Mouse (Mus musculus): Measurements from ENCODE around the gene 4921539E11Rik. TPM values are rescaled to one million over a fixed set of nuclear protein-coding genes. Genes with fewer than 3 reads are reported as not detected.

The 4921539E11Rik gene
- total RNA-seq (2021) (not detected), polyA plus RNA-seq (2012; rRNA removed) (not detected in 2 replicates)
- long read RNA-seq, partial matches to known transcripts, result 0 of 1 reads
- long read RNA-seq, other reads (novel, unspliced or antisense), result 1 of 1 reads

DNA sequence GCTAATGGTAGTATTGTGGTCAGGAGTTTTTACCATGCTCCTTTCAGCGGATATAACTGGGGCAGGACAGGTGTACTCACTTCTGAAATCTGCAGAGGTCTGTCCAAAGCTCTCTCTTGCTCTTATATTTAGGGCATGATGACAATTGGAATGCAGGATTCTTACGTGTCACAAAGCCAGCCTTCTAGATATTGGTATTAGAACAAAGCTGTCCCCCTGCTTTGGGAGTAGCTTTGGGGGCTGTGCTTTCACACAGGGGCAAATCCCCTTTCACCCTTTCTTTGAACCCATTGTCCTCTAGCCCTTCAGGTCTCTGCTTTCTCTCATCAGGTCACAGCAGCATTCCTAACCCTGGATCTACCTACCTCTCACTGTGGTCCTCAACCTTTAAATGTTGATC is at the start of gene 4921539E11Rik:
Gene 4921539E11Rik (minus strand): TSS at position 101 of the 400 bp plus-strand sequence.
- WGBS, result 56% methylated on average over 2 of the region's 2 CpGs
- intact Hi-C loops (cut with DNase I), result no loop called here
- no peak for DNase-seq

DNA sequence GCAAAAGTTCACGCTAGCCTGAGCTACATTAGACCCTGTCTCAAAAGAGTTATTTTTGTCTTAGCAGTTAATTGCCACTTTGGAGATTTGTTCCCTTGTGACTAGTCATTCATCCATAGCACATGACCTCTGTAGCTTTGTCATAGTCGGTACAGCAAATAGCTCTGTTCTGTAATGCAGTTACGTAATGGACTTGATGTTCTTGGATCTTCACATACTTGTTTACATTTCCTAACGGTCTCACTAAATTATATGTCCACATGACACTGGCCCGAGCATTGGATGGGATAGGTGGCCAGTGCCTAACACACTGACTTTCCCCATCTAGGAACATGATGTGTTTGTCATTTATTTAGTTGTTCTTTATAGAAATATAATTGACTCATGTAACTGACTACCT is 44.5 kb upstream of the 4921539E11Rik start:
- Histone ChIP-seq H3K4me1 (ENCODE audit: control insufficient read depth, insufficient read depth, low read length) (no peaks in the 10 kb centered on the region), H3K9ac (ENCODE audit: low read depth, low read length) (no peak overlapping the region), H3K4me3 (no peak overlapping the region), H3K36me3 (ENCODE audit: control insufficient read depth, insufficient read depth, low read length) (peaks cover 1% of the 10 kb centered on the region; the same call in 1 of the 2 replicates), H3K27ac (no peak overlapping the region), H3K79me2 (replicated peaks; ENCODE audit: control insufficient read depth, insufficient read depth, low read length) (no peaks in the 10 kb centered on the region), H3K27me3 (ENCODE audit: control insufficient read depth, insufficient read depth, low read length) (no peaks in the 10 kb centered on the region)
- intact Hi-C loops (cut with DNase I), result no loop called here
- DNase-seq, result no peak
- TF ChIP-seq EP300 (IDR thresholded peaks at IDR 0.05; ENCODE audit: insufficient read depth, low read depth, low read length), result no peak
- TF ChIP-seq CTCF (IDR thresholded peaks at IDR 0.05), result no peak
- no peak for TF ChIP-seq POLR2A (IDR thresholded peaks at IDR 0.05; ENCODE audit: insufficient read depth, low read depth, low read length)
- 85% methylated on average over 5 of the region's 5 CpGs for WGBS

More for the DNA sequence above, at the start of gene 4921539E11Rik:
- TF ChIP-seq POLR2A (IDR thresholded peaks at IDR 0.05; ENCODE audit: insufficient read depth, low read depth, low read length), result no peak
- TF ChIP-seq EP300 (IDR thresholded peaks at IDR 0.05; ENCODE audit: insufficient read depth, low read depth, low read length), result no peak
- H3K27me3 ChIP-seq (ENCODE audit: control insufficient read depth, insufficient read depth, low read length), result no peaks in the 10 kb centered on the region
- H3K36me3 ChIP-seq (ENCODE audit: control insufficient read depth, insufficient read depth, low read length), result no peaks in the 10 kb centered on the region
- no peak within 1 kb of the TSS for H3K27ac ChIP-seq
- no peaks in the 10 kb centered on the region for H3K4me1 ChIP-seq (ENCODE audit: control insufficient read depth, insufficient read depth, low read length)
- no peaks in the 10 kb centered on the region for H3K79me2 ChIP-seq (replicated peaks; ENCODE audit: control insufficient read depth, insufficient read depth, low read length)
- no peak within 1 kb of the TSS for H3K4me3 ChIP-seq
- H3K9ac ChIP-seq (ENCODE audit: low read depth, low read length), result no peak within 1 kb of the TSS

DNA sequence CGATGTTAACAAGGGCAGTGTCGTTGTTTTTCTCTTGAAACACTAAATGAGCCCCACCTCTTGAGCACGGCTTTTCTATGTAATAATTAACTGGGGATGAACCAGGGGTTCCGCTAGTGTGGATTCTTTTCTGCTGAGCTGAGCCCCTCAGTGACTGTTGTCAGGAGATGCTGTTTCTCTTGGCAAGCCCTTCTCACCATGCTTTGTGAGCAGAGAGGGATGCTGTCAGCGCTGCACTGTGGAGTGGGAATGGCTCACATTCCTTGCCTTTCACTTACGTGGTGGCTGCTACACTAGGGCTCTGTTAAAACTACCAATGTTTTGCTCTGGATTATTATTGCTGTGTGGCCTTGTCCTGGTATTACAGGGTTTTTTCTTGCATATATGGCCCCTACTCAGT is 38.7 kb upstream of the 4921539E11Rik start:
- no peak for DNase-seq
- Histone ChIP-seq H3K27me3 (ENCODE audit: control insufficient read depth, insufficient read depth, low read length) (no peaks in the 10 kb centered on the region), H3K79me2 (replicated peaks; ENCODE audit: control insufficient read depth, insufficient read depth, low read length) (no peaks in the 10 kb centered on the region), H3K9ac (ENCODE audit: low read depth, low read length) (no peak overlapping the region), H3K4me3 (no peak overlapping the region), H3K27ac (no peak overlapping the region), H3K4me1 (ENCODE audit: control insufficient read depth, insufficient read depth, low read length) (no peaks in the 10 kb centered on the region), H3K36me3 (ENCODE audit: control insufficient read depth, insufficient read depth, low read length) (peaks cover 1% of the 10 kb centered on the region)
- 69% methylated on average over 6 of the region's 6 CpGs for WGBS
- no peak for TF ChIP-seq CTCF (IDR thresholded peaks at IDR 0.05)
- no peak for TF ChIP-seq EP300 (IDR thresholded peaks at IDR 0.05; ENCODE audit: insufficient read depth, low read depth, low read length)
- no peak for TF ChIP-seq POLR2A (IDR thresholded peaks at IDR 0.05; ENCODE audit: insufficient read depth, low read depth, low read length)
- intact Hi-C loops (cut with DNase I), result no loop called here

DNA sequence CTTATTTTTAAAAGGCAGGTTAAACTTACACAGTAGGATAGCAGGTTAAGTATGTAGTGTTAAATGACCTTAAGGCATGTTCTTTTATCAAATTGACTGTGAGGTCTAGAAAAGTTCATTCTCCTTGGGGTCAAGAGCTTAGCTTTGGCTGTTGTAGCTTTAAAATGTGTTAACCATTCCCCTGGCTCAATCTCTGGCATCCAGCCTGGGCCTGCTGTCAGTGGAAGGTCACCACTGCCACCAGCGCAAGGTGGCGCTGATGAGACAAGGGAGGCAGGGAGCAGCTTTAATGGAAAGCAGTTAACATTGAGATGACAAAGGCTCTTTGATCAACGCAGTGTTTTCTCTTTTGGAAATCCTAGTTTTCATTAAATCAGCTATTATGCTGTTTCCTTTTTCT is 36.3 kb upstream of the 4921539E11Rik start:
- no peak overlapping the region for H3K4me3 ChIP-seq
- H3K4me1 ChIP-seq (ENCODE audit: control insufficient read depth, insufficient read depth, low read length), result no peaks in the 10 kb centered on the region
- no peak for TF ChIP-seq POLR2A (IDR thresholded peaks at IDR 0.05; ENCODE audit: insufficient read depth, low read depth, low read length)
- TF ChIP-seq CTCF (IDR thresholded peaks at IDR 0.05), result peak; percentile 78
- WGBS, result 51% methylated on average over 3 of the region's 3 CpGs
- peak; percentile 56 to 74 for DNase-seq
- intact Hi-C loops (cut with DNase I), result no loop called here
- no peaks in the 10 kb centered on the region for H3K27me3 ChIP-seq (ENCODE audit: control insufficient read depth, insufficient read depth, low read length)
- H3K27ac ChIP-seq, result no peak overlapping the region
- peaks cover 4% of the 10 kb centered on the region for H3K36me3 ChIP-seq (ENCODE audit: control insufficient read depth, insufficient read depth, low read length)
- no peak overlapping the region for H3K9ac ChIP-seq (ENCODE audit: low read depth, low read length)
- no peaks in the 10 kb centered on the region for H3K79me2 ChIP-seq (replicated peaks; ENCODE audit: control insufficient read depth, insufficient read depth, low read length)

DNA sequence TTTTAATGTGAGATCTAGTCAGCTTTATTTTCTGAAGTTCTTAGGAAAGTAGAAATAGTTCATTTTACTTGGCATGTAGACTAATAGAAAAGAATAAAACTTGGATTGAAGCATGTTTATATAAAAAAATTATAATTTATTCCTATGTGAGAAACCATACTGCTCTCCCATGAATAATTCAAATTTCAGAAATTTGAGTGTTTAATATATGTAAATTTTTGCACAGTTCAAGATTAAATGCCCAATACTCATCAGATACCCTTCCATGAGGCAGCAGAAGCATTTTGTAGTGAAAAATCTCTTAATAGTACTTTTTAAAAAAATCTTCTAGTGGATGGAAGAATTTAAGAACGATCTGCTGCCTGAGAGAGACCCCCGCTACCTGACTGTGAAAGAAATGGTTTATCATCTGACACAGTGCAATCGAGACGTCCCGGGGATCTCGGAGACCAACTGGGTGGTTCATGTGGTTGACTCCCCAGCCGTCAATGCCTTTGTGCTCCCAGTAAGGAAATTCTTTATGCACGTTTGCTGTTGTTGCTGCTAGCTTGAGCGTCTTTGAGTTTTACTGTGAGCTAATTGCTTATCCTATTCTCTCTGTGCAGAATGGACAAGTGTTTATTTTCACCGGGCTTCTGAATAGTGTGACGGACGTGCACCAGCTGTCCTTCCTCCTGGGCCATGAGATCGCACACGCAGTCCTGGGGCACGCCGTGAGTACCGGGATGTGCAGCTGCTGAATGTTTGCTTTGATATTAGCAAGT is 34.2 kb upstream of the 4921539E11Rik start:
- H3K27me3 ChIP-seq (ENCODE audit: control insufficient read depth, insufficient read depth, low read length), result no peaks in the 10 kb centered on the region
- no peaks in the 10 kb centered on the region for H3K4me1 ChIP-seq (ENCODE audit: control insufficient read depth, insufficient read depth, low read length)
- no peak for DNase-seq
- WGBS, result 81% methylated on average over 17 of the region's 17 CpGs
- TF ChIP-seq CTCF (IDR thresholded peaks at IDR 0.05) (no peak), POLR2A (IDR thresholded peaks at IDR 0.05; ENCODE audit: insufficient read depth, low read depth, low read length) (no peak), EP300 (IDR thresholded peaks at IDR 0.05; ENCODE audit: insufficient read depth, low read depth, low read length) (no peak)
- no peak overlapping the region for H3K27ac ChIP-seq
- no peak overlapping the region for H3K9ac ChIP-seq (ENCODE audit: low read depth, low read length)
- no peak overlapping the region for H3K4me3 ChIP-seq
- intact Hi-C loops (cut with DNase I), result no loop called here
- no peaks in the 10 kb centered on the region for H3K79me2 ChIP-seq (replicated peaks; ENCODE audit: control insufficient read depth, insufficient read depth, low read length)
- peaks cover 5% of the 10 kb centered on the region for H3K36me3 ChIP-seq (ENCODE audit: control insufficient read depth, insufficient read depth, low read length)

DNA sequence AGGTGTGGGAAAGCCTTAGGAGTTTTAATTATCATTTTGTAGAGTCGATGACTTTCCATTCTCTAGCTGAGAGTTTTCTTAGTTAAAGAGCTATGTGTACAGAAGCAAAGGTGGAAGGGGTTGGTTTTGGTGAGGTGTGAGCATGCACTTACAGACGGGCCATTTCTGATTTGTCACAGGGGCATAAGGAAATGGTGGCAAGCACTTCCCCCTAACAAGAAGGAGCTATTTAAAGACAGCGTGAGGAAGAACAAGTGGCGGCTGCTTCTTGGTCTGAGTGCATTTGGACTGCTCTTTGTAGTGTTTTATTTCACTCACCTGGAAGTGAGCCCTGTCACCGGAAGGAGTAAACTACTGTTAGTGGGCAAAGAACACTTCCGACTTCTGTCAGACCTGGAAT is 30.8 kb upstream of the 4921539E11Rik start:
- H3K4me1 ChIP-seq (ENCODE audit: control insufficient read depth, insufficient read depth, low read length), result no peaks in the 10 kb centered on the region
- H3K9ac ChIP-seq (ENCODE audit: low read depth, low read length), result no peak overlapping the region
- intact Hi-C loops (cut with DNase I), result no loop called here
- TF ChIP-seq POLR2A (IDR thresholded peaks at IDR 0.05; ENCODE audit: insufficient read depth, low read depth, low read length) (no peak), EP300 (IDR thresholded peaks at IDR 0.05; ENCODE audit: insufficient read depth, low read depth, low read length) (no peak), CTCF (IDR thresholded peaks at IDR 0.05) (no peak)
- no peak for DNase-seq
- 58% methylated on average over 6 of the region's 6 CpGs for WGBS
- H3K27ac ChIP-seq, result no peak overlapping the region
- H3K79me2 ChIP-seq (replicated peaks; ENCODE audit: control insufficient read depth, insufficient read depth, low read length), result no peaks in the 10 kb centered on the region
- H3K4me3 ChIP-seq, result no peak overlapping the region
- H3K36me3 ChIP-seq (ENCODE audit: control insufficient read depth, insufficient read depth, low read length), result peaks cover 5% of the 10 kb centered on the region; the same call in 1 of the 2 replicates
- no peaks in the 10 kb centered on the region for H3K27me3 ChIP-seq (ENCODE audit: control insufficient read depth, insufficient read depth, low read length)
